Mouse (Mus musculus) layer of hippocampus, adult 11-12 months (tissue): ENCODE measurements around the gene Olfr1390.
"Not testable (repeated sequence)": the region's sequence is repeated elsewhere in the genome, so short reads cannot be mapped to it uniquely, and the experiment has no call there.

ENCODE experiments used
- DNase-seq: peaks from one replicate; pipeline ENCODE4 v3.0.0; 2022; ENCODE audit warnings: low spot score

Olfr1390 gene

GRCm38 (mm10) chr11:49334888-49335287, at the start of gene Olfr1390:
Gene Olfr1390, plus strand, starts transcription at chr11:49335188.
- no peak for DNase-seq

- DNase-seq: no peak
Observed at GRCm38 (mm10) chr11:49287251-49287650, 47.7 kb upstream of the Olfr1390 start.

- DNase-seq: peak; percentile 35
Observed at GRCm38 (mm10) chr11:49292777-49293176, 42.2 kb upstream of the Olfr1390 start.

GRCm38 (mm10) chr11:49304441-49304840, 30.5 kb upstream of the Olfr1390 start, which contains the start of gene Olfr10:
Gene Olfr10, plus strand, starts transcription at chr11:49304741.
- no peak for DNase-seq

GRCm38 (mm10) chr11:49308547-49308946, 26.4 kb upstream of the Olfr1390 start:
- DNase-seq: not testable (repeated sequence)

GRCm38 (mm10) chr11:49322442-49322841, 12.5 kb upstream of the Olfr1390 start, which contains the start of gene Olfr1391:
Gene Olfr1391, plus strand, starts transcription at chr11:49322742.
- no peak for DNase-seq

GRCm38 (mm10) chr11:49326726-49327125, 8.3 kb upstream of the Olfr1390 start:
- DNase-seq: peak; percentile 3

GRCm38 (mm10) chr11:49329686-49330085, 5.3 kb upstream of the Olfr1390 start:
- no peak for DNase-seq

GRCm38 (mm10) chr11:49337150-49337832, 2.3 kb downstream of the Olfr1390 start:
- DNase-seq: no peak

GRCm38 (mm10) chr11:49383133-49383532, 48.1 kb downstream of the Olfr1390 start:
- no peak for DNase-seq

- not testable (repeated sequence) for DNase-seq
Observed at GRCm38 (mm10) chr11:49386118-49386517, 51.1 kb downstream of the Olfr1390 start.
